Mouse (Mus musculus): ENCODE results near the gene Tas2r124. TPM values are rescaled to one million over a fixed set of nuclear protein-coding genes. Genes with fewer than 3 reads are reported as not detected.

The Tas2r124 gene
- polyA plus RNA-seq, 1 experiment, result not detected

DNA sequence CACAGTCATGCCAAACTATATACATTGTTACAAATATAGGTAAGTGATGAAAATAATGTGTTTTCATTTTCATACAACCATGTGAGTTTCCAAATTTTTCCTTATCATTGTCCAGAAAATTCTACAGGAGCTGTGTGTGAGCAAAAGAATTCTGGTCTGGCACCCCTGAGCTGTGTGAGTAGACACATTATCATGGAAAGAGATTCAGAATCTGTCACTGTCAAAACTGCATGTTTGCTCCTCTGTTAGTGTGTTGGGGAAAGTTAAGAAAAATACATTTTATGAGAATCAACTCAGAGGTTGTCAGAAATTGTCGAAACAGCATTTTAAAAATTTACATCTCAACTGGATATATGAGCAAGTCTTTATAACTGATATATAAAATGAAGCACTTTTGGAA is 48.0 kb downstream of the Tas2r124 start, which contains the start of gene Tas2r117:
Gene Tas2r117, plus strand, starts transcription at position 301 of the 400 bp plus-strand sequence.
- TF ChIP-seq CTCF (IDR thresholded peaks at IDR 0.05; ENCODE audit: control insufficient read depth, insufficient read depth, insufficient replicate concordance, low read depth, low read length), result no peak
- no peaks in the 10 kb centered on the region for H3K36me3 ChIP-seq (ENCODE audit: control insufficient read depth, insufficient read depth, low read length)

More for the DNA sequence above, 48.0 kb downstream of the Tas2r124 start, which contains the start of gene Tas2r117:
- no peaks in the 10 kb centered on the region for H3K4me1 ChIP-seq (ENCODE audit: control insufficient read depth, insufficient read depth, low read length)
- H3K27ac ChIP-seq (ENCODE audit: control insufficient read depth, insufficient read depth, low read depth, low read length), result no peak within 1 kb of the TSS
- H3K27me3 ChIP-seq (ENCODE audit: control insufficient read depth, insufficient read depth, low read length), result no peaks in the 10 kb centered on the region
- H3K4me3 ChIP-seq (ENCODE audit: control insufficient read depth, low read depth, low read length), result no peak within 1 kb of the TSS

Other genes starting within 250 kb of the Tas2r124 start
- gene Prh1, start 184.9 kb upstream of the Tas2r124 start, polyA plus RNA-seq (2012; rRNA removed), result not detected in 2 replicates
- gene Prp2, start 158.8 kb upstream of the Tas2r124 start, polyA plus RNA-seq (2012; rRNA removed), result not detected in 2 replicates
- gene A630073D07Rik, start 103.2 kb upstream of the Tas2r124 start, polyA plus RNA-seq (2012; rRNA removed), result not detected in 2 replicates
- gene Tas2r120, start 97.8 kb upstream of the Tas2r124 start, polyA plus RNA-seq (2012; rRNA removed), result not detected in 2 replicates
- gene Tas2r121, start 53.7 kb upstream of the Tas2r124 start, polyA plus RNA-seq (2012; rRNA removed), result not detected in 2 replicates
- gene Tas2r122, start 42.8 kb upstream of the Tas2r124 start, polyA plus RNA-seq (2012; rRNA removed), result not detected in 2 replicates
- not detected in 2 replicates for gene Tas2r115, start 16.7 kb upstream of the Tas2r124 start, polyA plus RNA-seq (2012; rRNA removed)
- gene Tas2r102, start 7.4 kb downstream of the Tas2r124 start, polyA plus RNA-seq (2012; rRNA removed), result not detected in 2 replicates
- not detected in 2 replicates for gene Tas2r136, start 23.4 kb downstream of the Tas2r124 start, polyA plus RNA-seq (2012; rRNA removed)
- gene Tas2r117, start 48.1 kb downstream of the Tas2r124 start, polyA plus RNA-seq (2012; rRNA removed), result not detected in 2 replicates
- gene Tas2r123, start 92.4 kb downstream of the Tas2r124 start, polyA plus RNA-seq (2012; rRNA removed), result not detected in 2 replicates
- gene Tas2r116, start 100.7 kb downstream of the Tas2r124 start, polyA plus RNA-seq (2012; rRNA removed), result not detected in 2 replicates
- gene Tas2r110, start 113.3 kb downstream of the Tas2r124 start, polyA plus RNA-seq (2012; rRNA removed), result not detected in 2 replicates
- gene Tas2r113, start 138.3 kb downstream of the Tas2r124 start, polyA plus RNA-seq (2012; rRNA removed), result not detected in 2 replicates
- gene Tas2r125, start 154.9 kb downstream of the Tas2r124 start, polyA plus RNA-seq (2012; rRNA removed), result not detected in 2 replicates
- not detected in 2 replicates for gene Tas2r129, start 196.4 kb downstream of the Tas2r124 start, polyA plus RNA-seq (2012; rRNA removed)
- not detected in 2 replicates for gene Tas2r131, start 203.2 kb downstream of the Tas2r124 start, polyA plus RNA-seq (2012; rRNA removed)
- not detected in 2 replicates for gene Tas2r109, start 226.2 kb downstream of the Tas2r124 start, polyA plus RNA-seq (2012; rRNA removed)